Mouse (Mus musculus): ENCODE results near the gene Smoc2. TPM values are rescaled to one million over a fixed set of nuclear protein-coding genes. Genes with fewer than 3 reads are reported as not detected.

Smoc2 gene
- total and polyA plus RNA-seq, 3 experiments = not detected

- H3K27ac ChIP-seq (ENCODE audit: control insufficient read depth, low read depth, low read length) = no peak overlapping the region
- H3K36me3 ChIP-seq (ENCODE audit: control insufficient read depth in 1 of 2, insufficient read depth in 2 of 2, low read length in 2 of 2) = no peaks in the 10 kb centered on the region
- H3K27me3 ChIP-seq (ENCODE audit: control insufficient read depth in 1 of 2, insufficient read depth in 2 of 2, low read length in 2 of 2) = no peaks in the 10 kb centered on the region
- H3K79me2 ChIP-seq (ENCODE audit: control insufficient read depth, insufficient read depth, low read length, poor library complexity) = no peaks in the 10 kb centered on the region
- H3K9ac ChIP-seq (ENCODE audit: control insufficient read depth, low read depth, low read length, poor library complexity, severe bottlenecking) = no peak overlapping the region
- H3K4me1 ChIP-seq (ENCODE audit: control insufficient read depth in 1 of 2, insufficient read depth in 2 of 2, low read length in 2 of 2) = no peaks in the 10 kb centered on the region
- DNase-seq (ENCODE audit: low read depth, low spot score) = no peak
- no peaks in the 10 kb centered on the region for H3K9me3 ChIP-seq (replicated peaks; ENCODE audit: insufficient read depth, low read length)
- TF ChIP-seq GATA1 (IDR thresholded peaks at IDR 0.05; ENCODE audit: low read depth, low read length) = no peak
- no peak for TF ChIP-seq JUND (IDR thresholded peaks at IDR 0.05; ENCODE audit: low read depth, low read length)
- no peak for TF ChIP-seq TBP (IDR thresholded peaks at IDR 0.05; ENCODE audit: low read depth, low read length)
- TF ChIP-seq E2F4 (IDR thresholded peaks at IDR 0.05; ENCODE audit: borderline replicate concordance, low read depth, low read length) = no peak
- no peak for TF ChIP-seq POLR2AphosphoS2 (IDR thresholded peaks at IDR 0.05; ENCODE audit: low read length)
- TF ChIP-seq EP300 (IDR thresholded peaks at IDR 0.05; ENCODE audit: low read depth in 1 of 2, low read length in 2 of 2) = no peak
- TF ChIP-seq MEF2A (IDR thresholded peaks at IDR 0.05; ENCODE audit: extremely low read depth, insufficient replicate concordance, low read depth, low read length, poor library complexity, severe bottlenecking) = no peak
- no peak overlapping the region for H3K4me3 ChIP-seq (ENCODE audit: control insufficient read depth in 1 of 2, insufficient read depth in 1 of 2, low read depth in 2 of 2, low read length in 2 of 2)
These were observed 99.6 kb downstream of the Smoc2 start for GRCm38 (mm10) chr17:14378692-14379446.

GRCm38 (mm10) chr17:14379518-14379917, 100.2 kb downstream of the Smoc2 start:
- H3K27ac ChIP-seq (ENCODE audit: control insufficient read depth, low read depth, low read length) = no peak overlapping the region
- no peaks in the 10 kb centered on the region for H3K36me3 ChIP-seq (ENCODE audit: control insufficient read depth in 1 of 2, insufficient read depth in 2 of 2, low read length in 2 of 2)
- no peaks in the 10 kb centered on the region for H3K27me3 ChIP-seq (ENCODE audit: control insufficient read depth in 1 of 2, insufficient read depth in 2 of 2, low read length in 2 of 2)
- H3K9ac ChIP-seq (ENCODE audit: control insufficient read depth, low read depth, low read length, poor library complexity, severe bottlenecking) = no peak overlapping the region
- H3K4me1 ChIP-seq (ENCODE audit: control insufficient read depth in 1 of 2, insufficient read depth in 2 of 2, low read length in 2 of 2) = no peaks in the 10 kb centered on the region
- no peak overlapping the region for H3K4me3 ChIP-seq (ENCODE audit: control insufficient read depth in 1 of 2, insufficient read depth in 1 of 2, low read depth in 2 of 2, low read length in 2 of 2)
- TF ChIP-seq ZC3H11A (IDR thresholded peaks at IDR 0.05; ENCODE audit: low read depth, low read length) = no peak
- no peak for TF ChIP-seq POLR2A (IDR thresholded peaks at IDR 0.05; ENCODE audit: control insufficient read depth in 1 of 2, insufficient read depth in 1 of 2, low read depth in 1 of 2, low read length in 2 of 2, poor library complexity in 1 of 2)
- TF ChIP-seq GATA1 (IDR thresholded peaks at IDR 0.05; ENCODE audit: low read depth, low read length) = no peak
- TF ChIP-seq KAT2A (conservative IDR thresholded peaks at IDR 0.05; ENCODE audit: low read depth, low read length) = no peak
- no peak for TF ChIP-seq CHD2 (IDR thresholded peaks at IDR 0.05; ENCODE audit: low read length)
- TF ChIP-seq ZMIZ1 (IDR thresholded peaks at IDR 0.05; ENCODE audit: low read depth, low read length) = no peak
- no peak for TF ChIP-seq TBP (IDR thresholded peaks at IDR 0.05; ENCODE audit: low read depth, low read length)
- TF ChIP-seq EP300 (IDR thresholded peaks at IDR 0.05; ENCODE audit: low read depth in 1 of 2, low read length in 2 of 2) = no peak
- TF ChIP-seq RAD21 (IDR thresholded peaks at IDR 0.05; ENCODE audit: low read depth, low read length) = no peak
- TF ChIP-seq ZKSCAN1 (IDR thresholded peaks at IDR 0.05; ENCODE audit: low read depth, low read length) = no peak
- TF ChIP-seq MAX (IDR thresholded peaks at IDR 0.05; ENCODE audit: low read length) = no peak
- no peak for TF ChIP-seq POLR2AphosphoS5 (IDR thresholded peaks at IDR 0.05; ENCODE audit: borderline replicate concordance, low read depth, low read length)
- no peak for TF ChIP-seq MYC (IDR thresholded peaks at IDR 0.05; ENCODE audit: low read depth, low read length)
- no peak for TF ChIP-seq ELF1 (IDR thresholded peaks at IDR 0.05; ENCODE audit: low read depth, low read length)
- no peak for TF ChIP-seq NRF1 (IDR thresholded peaks at IDR 0.05; ENCODE audit: insufficient read depth, low read depth, low read length, poor library complexity, severe bottlenecking)
- TF ChIP-seq BHLHE40 (IDR thresholded peaks at IDR 0.05; ENCODE audit: borderline replicate concordance, low read depth, low read length) = no peak
- no peak for TF ChIP-seq ETS1 (IDR thresholded peaks at IDR 0.05; ENCODE audit: low read depth, low read length)
- TF ChIP-seq RCOR1 (IDR thresholded peaks at IDR 0.05; ENCODE audit: low read depth, low read length) = no peak
- H3K9me3 ChIP-seq (replicated peaks; ENCODE audit: insufficient read depth, low read length) = no peaks in the 10 kb centered on the region
- H3K79me2 ChIP-seq (ENCODE audit: control insufficient read depth, insufficient read depth, low read length, poor library complexity) = no peaks in the 10 kb centered on the region
- no peak for DNase-seq (ENCODE audit: low read depth, low spot score)

Data from MEL (cell line).